Mouse (Mus musculus): ENCODE results near the gene Nipsnap3a. TPM values are rescaled to one million over a fixed set of nuclear protein-coding genes. Genes with fewer than 3 reads are reported as not detected.

The Nipsnap3a gene
- polyA plus RNA-seq, 1 experiment, result not detected

- peaks cover 41% of the 10 kb centered on the region for H3K36me3 ChIP-seq (ENCODE audit: control insufficient read depth, insufficient read depth)
- H3ac ChIP-seq (ENCODE audit: control insufficient read depth, insufficient read length, low read depth), result no peak overlapping the region
- peaks cover 5% of the 10 kb centered on the region for H3K79me2 ChIP-seq (ENCODE audit: control insufficient read depth, insufficient read depth)
- no peaks in the 10 kb centered on the region for H3K27me3 ChIP-seq (ENCODE audit: control insufficient read depth, insufficient read depth, insufficient read length)
- TF ChIP-seq CTCF (IDR thresholded peaks at IDR 0.05; ENCODE audit: control insufficient read depth, insufficient read depth, insufficient read length), result no peak
- no peak for TF ChIP-seq FOSL1 (IDR thresholded peaks at IDR 0.05; ENCODE audit: insufficient read depth, low read length, poor library complexity, severe bottlenecking)
- TF ChIP-seq MYOG (IDR thresholded peaks at IDR 0.05; ENCODE audit: control insufficient read depth, extremely low read depth, insufficient read length), result no peak
- no peak for TF ChIP-seq CEBPB (IDR thresholded peaks at IDR 0.05; ENCODE audit: low read depth)
- TF ChIP-seq MAX (IDR thresholded peaks at IDR 0.05), result no peak
- TF ChIP-seq USF1 (IDR thresholded peaks at IDR 0.05; ENCODE audit: low read depth), result no peak
- TF ChIP-seq MYOD1 (IDR thresholded peaks at IDR 0.05; ENCODE audit: control insufficient read depth, insufficient read length, low read depth), result no peak
- no peaks in the 10 kb centered on the region for H3K79me3 ChIP-seq (ENCODE audit: low read depth)
- H3K4me3 ChIP-seq (ENCODE audit: insufficient read depth, poor library complexity, severe bottlenecking), result no peak overlapping the region
These were observed 25.3 kb downstream of the Nipsnap3a start for GRCm38 (mm10) chr4:53014421-53014820.

- TF ChIP-seq MYOG (IDR thresholded peaks at IDR 0.05; ENCODE audit: control insufficient read depth, extremely low read depth, insufficient read length) (no peak), CTCF (IDR thresholded peaks at IDR 0.05; ENCODE audit: control insufficient read depth, insufficient read depth, insufficient read length) (no peak), MYOD1 (IDR thresholded peaks at IDR 0.05; ENCODE audit: control insufficient read depth, insufficient read length, low read depth) (no peak), CEBPB (IDR thresholded peaks at IDR 0.05; ENCODE audit: low read depth) (no peak), FOSL1 (IDR thresholded peaks at IDR 0.05; ENCODE audit: insufficient read depth, low read length, poor library complexity, severe bottlenecking) (no peak), MAX (IDR thresholded peaks at IDR 0.05) (no peak), USF1 (IDR thresholded peaks at IDR 0.05; ENCODE audit: low read depth) (no peak)
- Histone ChIP-seq H3K4me3 (ENCODE audit: insufficient read depth, poor library complexity, severe bottlenecking) (no peak overlapping the region), H3K36me3 (ENCODE audit: control insufficient read depth, insufficient read depth) (peaks cover 41% of the 10 kb centered on the region), H3K27me3 (ENCODE audit: control insufficient read depth, insufficient read depth, insufficient read length) (no peaks in the 10 kb centered on the region), H3ac (ENCODE audit: control insufficient read depth, insufficient read length, low read depth) (no peak overlapping the region), H3K79me2 (ENCODE audit: control insufficient read depth, insufficient read depth) (peaks cover 5% of the 10 kb centered on the region), H3K79me3 (ENCODE audit: low read depth) (no peaks in the 10 kb centered on the region)
These were observed 26.0 kb downstream of the Nipsnap3a start for GRCm38 (mm10) chr4:53015024-53015423.

- Histone ChIP-seq H3K79me2 (ENCODE audit: control insufficient read depth, insufficient read depth) (no peaks in the 10 kb centered on the region), H3K4me3 (ENCODE audit: insufficient read depth, poor library complexity, severe bottlenecking) (no peak overlapping the region), H3K79me3 (ENCODE audit: low read depth) (no peaks in the 10 kb centered on the region), H3ac (ENCODE audit: control insufficient read depth, insufficient read length, low read depth) (no peak overlapping the region), H3K27me3 (ENCODE audit: control insufficient read depth, insufficient read depth, insufficient read length) (no peaks in the 10 kb centered on the region), H3K36me3 (ENCODE audit: control insufficient read depth, insufficient read depth) (peaks cover 61% of the 10 kb centered on the region)
- TF ChIP-seq USF1 (IDR thresholded peaks at IDR 0.05; ENCODE audit: low read depth) (no peak), MYOG (IDR thresholded peaks at IDR 0.05; ENCODE audit: control insufficient read depth, extremely low read depth, insufficient read length) (no peak), CTCF (IDR thresholded peaks at IDR 0.05; ENCODE audit: control insufficient read depth, insufficient read depth, insufficient read length) (no peak), MAX (IDR thresholded peaks at IDR 0.05) (no peak), FOSL1 (IDR thresholded peaks at IDR 0.05; ENCODE audit: insufficient read depth, low read length, poor library complexity, severe bottlenecking) (no peak), MYOD1 (IDR thresholded peaks at IDR 0.05; ENCODE audit: control insufficient read depth, insufficient read length, low read depth) (no peak), CEBPB (IDR thresholded peaks at IDR 0.05; ENCODE audit: low read depth) (no peak)
These were observed 29.3 kb downstream of the Nipsnap3a start for GRCm38 (mm10) chr4:53018392-53018791.

- peaks cover 32% of the 10 kb centered on the region for H3K36me3 ChIP-seq (ENCODE audit: control insufficient read depth, insufficient read depth)
- H3ac ChIP-seq (ENCODE audit: control insufficient read depth, insufficient read length, low read depth), result no peak overlapping the region
- no peaks in the 10 kb centered on the region for H3K79me2 ChIP-seq (ENCODE audit: control insufficient read depth, insufficient read depth)
- TF ChIP-seq MYOD1 (IDR thresholded peaks at IDR 0.05; ENCODE audit: control insufficient read depth, insufficient read length, low read depth), result no peak
- TF ChIP-seq MYOG (IDR thresholded peaks at IDR 0.05; ENCODE audit: control insufficient read depth, extremely low read depth, insufficient read length), result no peak
- TF ChIP-seq MAX (IDR thresholded peaks at IDR 0.05), result no peak
- TF ChIP-seq USF1 (IDR thresholded peaks at IDR 0.05; ENCODE audit: low read depth), result no peak
- TF ChIP-seq FOSL1 (IDR thresholded peaks at IDR 0.05; ENCODE audit: insufficient read depth, low read length, poor library complexity, severe bottlenecking), result no peak
- no peak for TF ChIP-seq CTCF (IDR thresholded peaks at IDR 0.05; ENCODE audit: control insufficient read depth, insufficient read depth, insufficient read length)
- TF ChIP-seq CEBPB (IDR thresholded peaks at IDR 0.05; ENCODE audit: low read depth), result no peak
- no peaks in the 10 kb centered on the region for H3K79me3 ChIP-seq (ENCODE audit: low read depth)
- H3K27me3 ChIP-seq (ENCODE audit: control insufficient read depth, insufficient read depth, insufficient read length), result no peaks in the 10 kb centered on the region
- no peak overlapping the region for H3K4me3 ChIP-seq (ENCODE audit: insufficient read depth, poor library complexity, severe bottlenecking)
These were observed 34.3 kb downstream of the Nipsnap3a start for GRCm38 (mm10) chr4:53023189-53023925.

GRCm38 (mm10) chr4:53024397-53024796 lies 35.3 kb downstream of the Nipsnap3a start:
- TF ChIP-seq CTCF (IDR thresholded peaks at IDR 0.05; ENCODE audit: control insufficient read depth, insufficient read depth, insufficient read length) (no peak), USF1 (IDR thresholded peaks at IDR 0.05; ENCODE audit: low read depth) (no peak), FOSL1 (IDR thresholded peaks at IDR 0.05; ENCODE audit: insufficient read depth, low read length, poor library complexity, severe bottlenecking) (no peak), MAX (IDR thresholded peaks at IDR 0.05) (no peak), CEBPB (IDR thresholded peaks at IDR 0.05; ENCODE audit: low read depth) (no peak), MYOD1 (IDR thresholded peaks at IDR 0.05; ENCODE audit: control insufficient read depth, insufficient read length, low read depth) (no peak), MYOG (IDR thresholded peaks at IDR 0.05; ENCODE audit: control insufficient read depth, extremely low read depth, insufficient read length) (no peak)
- Histone ChIP-seq H3K4me3 (ENCODE audit: insufficient read depth, poor library complexity, severe bottlenecking) (no peak overlapping the region), H3K36me3 (ENCODE audit: control insufficient read depth, insufficient read depth) (peaks cover 25% of the 10 kb centered on the region)

More at GRCm38 (mm10) chr4:53024397-53024796, 35.3 kb downstream of the Nipsnap3a start:
- Histone ChIP-seq H3K27me3 (ENCODE audit: control insufficient read depth, insufficient read depth, insufficient read length) (no peaks in the 10 kb centered on the region), H3K79me2 (ENCODE audit: control insufficient read depth, insufficient read depth) (no peaks in the 10 kb centered on the region), H3ac (ENCODE audit: control insufficient read depth, insufficient read length, low read depth) (no peak overlapping the region), H3K79me3 (ENCODE audit: low read depth) (no peaks in the 10 kb centered on the region)
